Mouse (Mus musculus): Measurements from ENCODE around the gene H2-Q10. TPM values are rescaled to one million over a fixed set of nuclear protein-coding genes. Genes with fewer than 3 reads are reported as not detected.

The H2-Q10 gene
- polyA plus RNA-seq, 1 experiment from 2014 or later: 0.21 TPM

DNA sequence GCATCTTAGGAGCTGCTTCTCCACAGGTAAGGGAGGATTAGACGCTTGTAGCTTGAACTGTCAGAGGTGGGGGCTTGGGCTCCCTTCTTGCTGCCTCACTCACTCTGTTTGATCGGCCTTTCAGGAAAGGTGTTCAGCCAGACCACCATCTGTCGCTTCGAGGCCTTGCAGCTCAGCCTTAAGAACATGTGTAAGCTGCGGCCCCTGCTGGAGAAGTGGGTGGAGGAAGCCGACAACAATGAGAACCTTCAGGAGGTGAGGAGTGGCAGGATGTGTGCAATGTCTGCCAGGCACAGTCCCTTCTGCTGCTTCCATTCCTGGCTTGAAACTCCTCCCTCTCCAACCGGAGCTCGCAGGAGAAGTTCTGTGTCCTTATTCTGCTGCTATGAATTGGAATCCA, 39.4 kb downstream of the H2-Q10 start:
- peaks cover 55% of the 10 kb centered on the region for H3K27me3 ChIP-seq (ENCODE audit: insufficient read depth, poor library complexity, severe bottlenecking)
- H3K4me1 ChIP-seq (replicated peaks): peaks cover 17% of the 10 kb centered on the region
- peaks cover 16% of the 10 kb centered on the region for H3K36me3 ChIP-seq
- 38% methylated on average over 8 of the region's 8 CpGs for WGBS
- no peaks in the 10 kb centered on the region for H3K9me3 ChIP-seq
- no peak overlapping the region for H3K27ac ChIP-seq
- DNase-seq (ENCODE audit: low spot score): peak; percentile 37
- H3K4me3 ChIP-seq: no peak overlapping the region

DNA sequence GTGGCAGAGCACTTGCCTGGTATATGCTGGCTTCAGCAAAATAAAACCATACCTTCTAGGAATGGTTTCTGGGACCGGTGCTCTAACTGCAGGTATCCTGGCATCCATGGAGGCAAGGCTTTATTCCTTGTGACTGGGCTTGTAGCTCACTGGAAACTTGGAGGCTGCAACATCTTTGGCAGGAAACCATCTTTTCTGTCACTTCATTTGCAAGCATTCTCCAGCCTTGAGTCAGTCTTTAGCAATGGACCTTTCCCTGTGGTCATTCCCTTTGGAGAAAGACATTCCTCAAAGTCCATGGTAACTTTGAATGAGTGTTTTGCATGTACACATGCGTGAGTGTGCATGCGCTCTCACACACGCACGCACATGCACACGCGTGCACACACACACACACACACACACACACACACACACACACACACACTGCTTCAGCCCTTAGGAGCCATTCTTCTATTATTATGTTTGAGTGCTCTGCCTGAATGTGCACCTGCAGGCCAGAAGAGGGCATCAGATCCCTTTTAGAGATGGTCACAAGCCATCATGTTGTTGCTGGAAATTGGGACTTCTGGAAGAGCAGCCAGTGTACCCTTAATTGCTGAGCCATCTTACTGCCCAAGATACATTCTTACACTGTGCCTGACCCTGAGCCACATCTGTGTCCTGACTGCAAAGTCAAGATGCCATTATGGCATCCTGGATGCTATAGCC, 43.2 kb downstream of the H2-Q10 start:
- WGBS: 94% methylated on average over 7 of the region's 7 CpGs
- peaks cover 22% of the 10 kb centered on the region for H3K27me3 ChIP-seq (ENCODE audit: insufficient read depth, poor library complexity, severe bottlenecking)
- DNase-seq (ENCODE audit: low spot score): no peak
- H3K36me3 ChIP-seq: peaks cover 16% of the 10 kb centered on the region
- H3K4me1 ChIP-seq (replicated peaks): peaks cover 36% of the 10 kb centered on the region
- no peak overlapping the region for H3K27ac ChIP-seq
- no peaks in the 10 kb centered on the region for H3K9me3 ChIP-seq
- no peak overlapping the region for H3K4me3 ChIP-seq

DNA sequence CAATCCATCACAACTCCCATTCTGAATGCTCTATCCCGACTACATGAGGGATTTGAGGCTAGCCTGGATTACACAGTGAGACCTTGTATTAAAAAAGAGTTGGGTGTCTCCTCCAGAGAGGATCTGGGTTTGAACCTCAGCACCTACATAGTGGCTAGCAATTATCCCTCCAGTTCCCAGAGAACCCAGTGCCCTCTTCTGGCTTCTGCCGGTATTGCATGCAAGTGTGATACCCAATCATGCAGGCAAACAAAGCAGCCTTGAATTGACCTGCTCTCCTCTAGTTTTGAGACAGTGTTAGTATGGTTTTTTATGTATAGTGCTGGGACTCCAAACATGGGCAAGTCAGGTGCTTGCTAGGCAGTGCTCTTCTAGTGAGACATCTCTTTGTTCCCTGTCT, 44.0 kb downstream of the H2-Q10 start:
- Histone ChIP-seq H3K36me3 (peaks cover 16% of the 10 kb centered on the region), H3K9me3 (no peaks in the 10 kb centered on the region), H3K27ac (peak overlapping the region; percentile 41; the same call in 1 of the 2 replicates), H3K4me3 (peak overlapping the region; percentile 71; the same call in 1 of the 2 replicates), H3K27me3 (ENCODE audit: insufficient read depth, poor library complexity, severe bottlenecking) (peaks cover 15% of the 10 kb centered on the region), H3K4me1 (replicated peaks) (peaks cover 42% of the 10 kb centered on the region)
- DNase-seq (ENCODE audit: low spot score): peak; percentile 83
- 19% methylated on average over 2 of the region's 2 CpGs for whole genome bisulfite sequencing

DNA sequence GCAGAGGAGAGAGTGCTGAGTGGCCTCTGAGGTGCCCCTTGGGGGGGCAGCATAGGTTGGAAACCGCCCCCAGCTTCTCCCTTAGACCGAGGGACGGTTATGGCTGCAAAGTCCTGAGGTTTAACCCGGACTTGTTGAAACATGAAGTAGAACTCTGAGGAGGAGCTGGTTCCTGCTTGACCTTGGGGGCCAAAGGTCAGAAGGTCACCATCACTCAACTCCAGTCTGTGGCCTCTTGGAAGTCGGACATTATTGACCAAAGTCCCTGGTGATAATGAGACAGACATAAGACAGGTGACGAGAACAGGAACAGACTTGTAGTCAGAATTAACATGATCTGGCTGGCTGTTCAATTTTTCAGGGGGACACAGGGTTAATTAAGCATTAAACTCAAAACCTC, 44.9 kb downstream of the H2-Q10 start:
- H3K36me3 ChIP-seq: peaks cover 19% of the 10 kb centered on the region
- 34% methylated on average over 6 of the region's 6 CpGs for WGBS
- H3K27ac ChIP-seq: peak overlapping the region; percentile 41; the same call in 1 of the 2 replicates
- DNase-seq (ENCODE audit: low spot score): peak; percentile 38
- H3K4me1 ChIP-seq (replicated peaks): peaks cover 42% of the 10 kb centered on the region
- H3K4me3 ChIP-seq: peak overlapping the region; percentile 71
- H3K27me3 ChIP-seq (ENCODE audit: insufficient read depth, poor library complexity, severe bottlenecking): peaks cover 6% of the 10 kb centered on the region; the same call in 1 of the 2 replicates
- H3K9me3 ChIP-seq: no peaks in the 10 kb centered on the region

DNA sequence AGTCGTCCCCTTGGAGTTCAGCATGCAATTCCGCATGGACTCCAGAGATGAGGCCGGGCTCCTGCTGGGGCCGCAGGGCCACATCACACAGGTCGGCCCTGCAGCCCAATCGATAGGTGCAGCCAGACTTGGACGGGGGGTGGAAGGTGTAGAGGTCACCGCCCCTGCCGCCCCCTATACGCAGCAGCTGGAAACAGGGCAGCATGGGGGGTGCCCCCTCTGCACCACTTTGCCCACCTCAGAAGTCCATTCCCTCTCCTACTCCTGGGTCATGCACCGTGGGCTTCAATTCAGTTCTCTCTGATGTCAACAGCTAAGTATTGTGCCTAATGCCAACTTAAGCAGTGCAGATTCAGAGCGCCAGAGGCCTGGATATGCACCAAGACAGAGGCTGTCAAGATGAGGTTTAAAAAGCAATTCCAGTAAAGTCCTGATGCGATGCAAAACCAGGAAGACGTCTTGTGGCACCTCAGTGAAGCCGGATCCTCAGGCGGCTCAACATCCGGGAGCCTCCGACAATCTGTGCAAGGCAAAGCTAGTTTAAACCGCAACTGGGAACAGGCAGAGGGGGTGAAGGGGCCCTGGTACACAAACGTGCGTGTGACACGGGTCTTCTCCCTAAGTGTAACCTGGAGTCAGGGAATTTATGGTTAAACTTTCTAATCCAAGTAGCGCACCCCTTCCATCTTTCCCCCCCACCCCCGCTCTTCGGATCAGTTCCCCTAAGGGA, 46.2 kb downstream of the H2-Q10 start:
- 7% methylated on average over 25 of the region's 25 CpGs for WGBS
- Histone ChIP-seq H3K27me3 (ENCODE audit: insufficient read depth, poor library complexity, severe bottlenecking) (peaks cover 6% of the 10 kb centered on the region; the same call in 1 of the 2 replicates), H3K36me3 (peaks cover 26% of the 10 kb centered on the region), H3K4me1 (replicated peaks) (peaks cover 42% of the 10 kb centered on the region), H3K9me3 (no peaks in the 10 kb centered on the region), H3K27ac (peak overlapping the region; percentile 88), H3K4me3 (peak overlapping the region; percentile 71)
- DNase-seq (ENCODE audit: low spot score): peak; percentile 53

DNA sequence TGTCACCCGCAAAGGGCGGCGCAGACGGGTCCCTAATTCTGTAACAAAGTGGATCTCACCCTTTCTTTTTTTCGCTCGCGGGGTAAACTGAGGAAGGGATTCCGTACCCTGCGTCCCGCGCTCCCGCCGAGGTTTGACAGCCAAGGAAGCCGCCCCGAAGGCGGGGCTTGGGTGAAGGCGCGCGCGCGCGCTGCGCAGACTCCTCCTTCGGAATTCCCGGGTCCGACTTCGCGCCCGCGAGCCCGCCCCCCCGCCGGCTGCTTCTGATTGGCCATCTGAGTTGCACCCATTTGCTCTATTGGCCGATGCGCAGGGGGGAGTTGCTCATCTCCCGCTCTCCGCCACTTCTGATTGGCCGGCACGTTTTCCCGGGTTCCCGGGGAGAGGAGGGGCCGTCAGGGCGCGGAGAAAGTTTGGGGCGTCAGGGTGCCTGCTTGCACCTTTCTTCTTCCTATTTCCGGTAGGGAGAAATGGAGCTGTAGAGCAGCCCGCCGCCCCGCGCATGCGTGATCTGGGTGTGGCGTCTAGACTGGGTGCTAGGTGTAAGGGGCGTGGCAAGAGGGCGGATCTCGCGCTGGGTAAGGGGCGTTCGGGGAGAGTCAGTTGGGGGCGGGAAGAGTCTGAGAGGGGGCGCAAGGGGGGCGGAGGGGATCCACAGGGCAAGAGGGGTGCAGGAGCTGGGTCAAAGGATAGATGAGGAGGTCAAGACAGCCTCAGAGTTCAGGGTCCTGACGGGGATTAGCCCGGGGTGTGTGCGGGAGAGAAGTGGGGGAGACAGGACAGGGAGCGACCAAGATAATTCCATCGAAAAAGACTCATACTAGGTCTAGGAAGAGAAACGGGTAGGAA, 47.0 kb downstream of the H2-Q10 start, which contains the start of the genes Tcf19 and Cchcr1:
Gene Tcf19 (minus strand): TSS at position 173 of the 849 bp plus-strand sequence.
Gene Cchcr1 (plus strand): TSS at position 449 of the 849 bp plus-strand sequence.
- H3K36me3 ChIP-seq: peaks cover 32% of the 10 kb centered on the region
- H3K9me3 ChIP-seq: no peaks in the 10 kb centered on the region
- 1% methylated on average over 67 of the region's 67 CpGs for WGBS
- H3K27me3 ChIP-seq (ENCODE audit: insufficient read depth, poor library complexity, severe bottlenecking): peaks cover 6% of the 10 kb centered on the region; the same call in 1 of the 2 replicates
- peak within 1 kb of the TSS; percentile 71 for H3K4me3 ChIP-seq
- H3K4me1 ChIP-seq (replicated peaks): peaks cover 42% of the 10 kb centered on the region
- peak within 1 kb of the TSS; percentile 88 for H3K27ac ChIP-seq
- peak; percentile 99 for DNase-seq (ENCODE audit: low spot score)

DNA sequence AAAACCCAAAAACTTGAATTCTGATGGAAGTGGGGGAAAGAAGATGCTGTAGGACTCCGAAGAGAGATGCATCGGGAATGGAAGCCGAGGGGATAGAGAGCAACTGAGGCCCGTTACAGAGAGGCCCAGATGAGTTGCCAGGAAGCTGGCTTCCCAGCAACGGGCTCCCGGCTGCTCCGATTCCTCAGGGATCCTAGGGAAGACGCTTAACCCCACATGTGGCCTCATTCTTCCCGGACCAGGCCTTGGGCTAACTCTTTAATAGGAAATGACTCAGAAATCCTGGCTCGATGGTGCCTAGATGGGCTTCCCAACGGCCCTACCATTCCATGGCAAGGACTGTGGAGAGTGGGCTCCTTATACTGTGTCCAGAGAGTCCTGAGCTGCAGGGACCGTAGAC, 47.6 kb downstream of the H2-Q10 start:
- Histone ChIP-seq H3K36me3 (peaks cover 33% of the 10 kb centered on the region), H3K27me3 (ENCODE audit: insufficient read depth, poor library complexity, severe bottlenecking) (peaks cover 6% of the 10 kb centered on the region; the same call in 1 of the 2 replicates), H3K4me1 (replicated peaks) (peaks cover 42% of the 10 kb centered on the region), H3K27ac (peak overlapping the region; percentile 88), H3K4me3 (peak overlapping the region; percentile 71), H3K9me3 (no peaks in the 10 kb centered on the region)
- DNase-seq (ENCODE audit: low spot score): peak; percentile 23
- WGBS: 10% methylated on average over 12 of the region's 12 CpGs

Other genes with a start within 250 kb of the H2-Q10 start
- gene Gm16181, start 249.3 kb upstream of the H2-Q10 start, polyA plus RNA-seq (2016; fragmentation: Nextera tagmentation; extraction: Ambion mirVana): 0.42 and 0.46 TPM in 2 replicates
- 7.6 and 12.9 TPM in 2 replicates for gene Atp6v1g2, start 236.4 kb upstream of the H2-Q10 start, polyA plus RNA-seq (2016; fragmentation: Nextera tagmentation; extraction: Ambion mirVana)
- gene Nfkbil1, start 234.3 kb upstream of the H2-Q10 start, polyA plus RNA-seq (2016; fragmentation: Nextera tagmentation; extraction: Ambion mirVana): 10.2 and 11.6 TPM in 2 replicates
- gene Ddx39b, start 228.3 kb upstream of the H2-Q10 start, polyA plus RNA-seq (2016; fragmentation: Nextera tagmentation; extraction: Ambion mirVana): 661 and 692 TPM in 2 replicates
- 54.3 and 60.1 TPM in 2 replicates for gene H2-D1, start 207.4 kb upstream of the H2-Q10 start, polyA plus RNA-seq (2016; fragmentation: Nextera tagmentation; extraction: Ambion mirVana)
- not detected in 2 replicates for gene H2-Q1, start 149.7 kb upstream of the H2-Q10 start, polyA plus RNA-seq (2016; fragmentation: Nextera tagmentation; extraction: Ambion mirVana)
- gene H2-Q2, start 127.8 kb upstream of the H2-Q10 start, polyA plus RNA-seq (2016; fragmentation: Nextera tagmentation; extraction: Ambion mirVana): 0.73 and 0.76 TPM in 2 replicates
- 2.2 and 2.9 TPM in 2 replicates for gene H2-Q4, start 90.5 kb upstream of the H2-Q10 start, polyA plus RNA-seq (2016; fragmentation: Nextera tagmentation; extraction: Ambion mirVana)
- gene H2-Q6, start 45.2 kb upstream of the H2-Q10 start, polyA plus RNA-seq (2016; fragmentation: Nextera tagmentation; extraction: Ambion mirVana): 0.90 and 1.4 TPM in 2 replicates
- gene H2-Q7, start 30.9 kb upstream of the H2-Q10 start, polyA plus RNA-seq (2016; fragmentation: Nextera tagmentation; extraction: Ambion mirVana): 12.1 and 14.3 TPM in 2 replicates
- gene Pou5f1, start 35.9 kb downstream of the H2-Q10 start, polyA plus RNA-seq (2016; fragmentation: Nextera tagmentation; extraction: Ambion mirVana): not detected in 2 replicates
- gene Tcf19, start 46.7 kb downstream of the H2-Q10 start, polyA plus RNA-seq (2016; fragmentation: Nextera tagmentation; extraction: Ambion mirVana): 54.5 and 57.0 TPM in 2 replicates
- gene Cchcr1, start 47.0 kb downstream of the H2-Q10 start, polyA plus RNA-seq (2016; fragmentation: Nextera tagmentation; extraction: Ambion mirVana): 19.6 and 25.4 TPM in 2 replicates
- gene Psors1c2, start 63.1 kb downstream of the H2-Q10 start, polyA plus RNA-seq (2016; fragmentation: Nextera tagmentation; extraction: Ambion mirVana): 1.7 and 2.5 TPM in 2 replicates
- gene Cdsn, start 82.0 kb downstream of the H2-Q10 start, polyA plus RNA-seq (2016; fragmentation: Nextera tagmentation; extraction: Ambion mirVana): 0.10 TPM in 1 of 2 replicates, not detected in the other
- gene 2300002M23Rik, start 97.4 kb downstream of the H2-Q10 start, polyA plus RNA-seq (2016; fragmentation: Nextera tagmentation; extraction: Ambion mirVana): not detected in 2 replicates
- not detected in 2 replicates for gene Sfta2, start 131.5 kb downstream of the H2-Q10 start, polyA plus RNA-seq (2016; fragmentation: Nextera tagmentation; extraction: Ambion mirVana)
- gene Gm9573, start 156.5 kb downstream of the H2-Q10 start, polyA plus RNA-seq (2016; fragmentation: Nextera tagmentation; extraction: Ambion mirVana): not detected in 2 replicates
- 0.08 and 0.10 TPM in 2 replicates for gene Mucl3, start 173.6 kb downstream of the H2-Q10 start, polyA plus RNA-seq (2016; fragmentation: Nextera tagmentation; extraction: Ambion mirVana)
- gene Vars2, start 197.5 kb downstream of the H2-Q10 start, polyA plus RNA-seq (2016; fragmentation: Nextera tagmentation; extraction: Ambion mirVana): 16.7 and 17.4 TPM in 2 replicates
- gene Gtf2h4, start 203.7 kb downstream of the H2-Q10 start, polyA plus RNA-seq (2016; fragmentation: Nextera tagmentation; extraction: Ambion mirVana): 45.7 and 56.5 TPM in 2 replicates
- gene Ddr1, start 234.5 kb downstream of the H2-Q10 start, polyA plus RNA-seq (2016; fragmentation: Nextera tagmentation; extraction: Ambion mirVana): 134 and 184 TPM in 2 replicates

Data from hindbrain, embryonic 10.5 days (tissue).